Mouse (Mus musculus) lung, adult 2 months (tissue): Measurements from ENCODE around the gene Plpp2. TPM values are rescaled to one million over a fixed set of nuclear protein-coding genes. Genes with fewer than 3 reads are reported as not detected.

Experiments used
- DNase-seq: peaks from one replicate; pipeline ENCODE4 v3.0.0; 2022
- H3K4me1 ChIP-seq: fragments of 200-500 bp; 2 replicates; pipeline ENCODE4 v1.6.1; 2011; ENCODE audit warnings: low read length; ENCODE audit not compliant: control insufficient read depth, insufficient read depth
- H3K4me3 ChIP-seq: fragments of 200-500 bp; replicated peaks from 2 replicates; pipeline ENCODE3; 2011; ENCODE audit warnings: low read depth, mild to moderate bottlenecking, control low read depth, low read length; ENCODE audit errors: extremely low read depth
- CTCF ChIP-seq: fragments of 200-500 bp; IDR thresholded peaks from 2 replicates; pipeline ENCODE4 v1.5.1; 2011; ENCODE audit warnings: mild to moderate bottlenecking, low read length, control low read depth; ENCODE audit not compliant: insufficient read depth
- POLR2A ChIP-seq: fragments of 200-500 bp; IDR thresholded peaks from 2 replicates; pipeline ENCODE4 v1.6.1; 2011; ENCODE audit warnings: low read depth, mild to moderate bottlenecking, control low read depth, low read length, borderline replicate concordance; ENCODE audit errors: extremely low read depth
- WGBS: fragments of 180-500 bp; shearing (Covaris S2); methylation state at CpG from one replicate; pipeline ENCODE4 v1.1.7; 2018; 5-methylcytosine and 5-hydroxymethylcytosine counted together
- polyA plus RNA-seq: library from polyadenylated mRNA; depleted of rRNA; stranded (reverse); fragments of >200 nt; gene quantifications from 2 replicates; pipeline ENCODE4 v1.2.3, GENCODE M21; 2012; rRNA removed

Gene Plpp2
- polyA plus RNA-seq, 1 experiment, result 30.4 TPM

- H3K4me3 ChIP-seq, result no peak overlapping the region
- 100% methylated on average over 1 of the region's 1 CpGs for WGBS
These were observed 9.2 kb downstream of the Plpp2 start for GRCm38 (mm10) chr10:79524433-79524832.

GRCm38 (mm10) chr10:79506709-79507108 is 26.9 kb downstream of the Plpp2 start:
- TF ChIP-seq CTCF, result no peak
- no peak for TF ChIP-seq POLR2A
- H3K4me1 ChIP-seq, result no peaks in the 10 kb centered on the region; the same call in 1 of the 2 replicates
- WGBS, result 49% methylated on average over 2 of the region's 2 CpGs

More at GRCm38 (mm10) chr10:79524433-79524832, 9.2 kb downstream of the Plpp2 start:
- TF ChIP-seq POLR2A, result no peak
- no peak for TF ChIP-seq CTCF
- DNase-seq, result no peak
- H3K4me1 ChIP-seq, result no peaks in the 10 kb centered on the region

GRCm38 (mm10) chr10:79502830-79503644 is 30.6 kb downstream of the Plpp2 start:
- TF ChIP-seq CTCF, result no peak
- TF ChIP-seq POLR2A, result no peak
- WGBS, result 59% methylated on average over 6 of the region's 6 CpGs
- no peak for DNase-seq

More at GRCm38 (mm10) chr10:79506709-79507108, 26.9 kb downstream of the Plpp2 start:
- no peak for DNase-seq
- H3K4me3 ChIP-seq, result no peak overlapping the region

GRCm38 (mm10) chr10:79496701-79497288 is 36.8 kb downstream of the Plpp2 start:
- WGBS, result 40% methylated on average over 2 of the region's 2 CpGs
- TF ChIP-seq POLR2A (no peak), CTCF (no peak)
- H3K4me1 ChIP-seq, result no peaks in the 10 kb centered on the region
- no peak overlapping the region for H3K4me3 ChIP-seq
- DNase-seq, result no peak

More at GRCm38 (mm10) chr10:79502830-79503644, 30.6 kb downstream of the Plpp2 start:
- H3K4me1 ChIP-seq, result no peaks in the 10 kb centered on the region; the same call in 1 of the 2 replicates
- no peak overlapping the region for H3K4me3 ChIP-seq

- Histone ChIP-seq H3K4me1 (no peaks in the 10 kb centered on the region), H3K4me3 (no peak overlapping the region)
- TF ChIP-seq CTCF (no peak), POLR2A (no peak)
- DNase-seq, result no peak
- WGBS, result 50% methylated on average over 3 of the region's 3 CpGs
These were observed 37.7 kb downstream of the Plpp2 start for GRCm38 (mm10) chr10:79495886-79496285.

Other genes with a start within 250 kb of the Plpp2 start
- not detected in 2 replicates for gene Vmn2r82, start 177.3 kb downstream of the Plpp2 start, polyA plus RNA-seq
- gene Vmn2r83, start 65.1 kb downstream of the Plpp2 start, polyA plus RNA-seq, result not detected in 2 replicates
- gene Mier2, start 21.4 kb upstream of the Plpp2 start, polyA plus RNA-seq, result 62.5 and 71.8 TPM in 2 replicates
- gene Theg, start 53.5 kb upstream of the Plpp2 start, polyA plus RNA-seq, result not detected in 2 replicates
- gene C2cd4c, start 80.2 kb upstream of the Plpp2 start, polyA plus RNA-seq, result not detected in 2 replicates
- gene Shc2, start 104.1 kb upstream of the Plpp2 start, polyA plus RNA-seq, result 2.4 and 2.7 TPM in 2 replicates
- gene Odf3l2, start 111.9 kb upstream of the Plpp2 start, polyA plus RNA-seq, result not detected in 2 replicates
- gene Madcam1, start 130.8 kb upstream of the Plpp2 start, polyA plus RNA-seq, result 0.13 TPM in 1 of 2 replicates, not detected in the other
- 70.4 and 84.7 TPM in 2 replicates for gene Tpgs1, start 135.6 kb upstream of the Plpp2 start, polyA plus RNA-seq
- 112 and 121 TPM in 2 replicates for gene Cdc34, start 148.4 kb upstream of the Plpp2 start, polyA plus RNA-seq
- 1.5 and 1.6 TPM in 2 replicates for gene Gzmm, start 155.2 kb upstream of the Plpp2 start, polyA plus RNA-seq
- 684 and 692 TPM in 2 replicates for gene Bsg, start 170.7 kb upstream of the Plpp2 start, polyA plus RNA-seq
- 3.0 and 3.9 TPM in 2 replicates for gene Hcn2, start 182.8 kb upstream of the Plpp2 start, polyA plus RNA-seq
- gene Polrmt, start 212.8 kb upstream of the Plpp2 start, polyA plus RNA-seq, result 42.0 and 46.2 TPM in 2 replicates
- gene Fgf22, start 221.3 kb upstream of the Plpp2 start, polyA plus RNA-seq, result 0.10 and 1.0 TPM in 2 replicates
- 103 and 134 TPM in 2 replicates for gene Rnf126, start 233.2 kb upstream of the Plpp2 start, polyA plus RNA-seq
- gene Fstl3, start 243.5 kb upstream of the Plpp2 start, polyA plus RNA-seq, result 65.8 and 72.7 TPM in 2 replicates